Mouse (Mus musculus) NIH3T3 (cell line): ENCODE results near the gene Sh3glb1.

Source experiments
- DNase-seq: peaks from one replicate; pipeline ENCODE4 v3.0.0-alpha.2; 2012; ENCODE audit warnings: low read depth

Gene Sh3glb1

GRCm38 (mm10) chr3:144669944-144670874 lies 49.9 kb downstream of the Sh3glb1 start:
- DNase-seq = no peak

DNA sequence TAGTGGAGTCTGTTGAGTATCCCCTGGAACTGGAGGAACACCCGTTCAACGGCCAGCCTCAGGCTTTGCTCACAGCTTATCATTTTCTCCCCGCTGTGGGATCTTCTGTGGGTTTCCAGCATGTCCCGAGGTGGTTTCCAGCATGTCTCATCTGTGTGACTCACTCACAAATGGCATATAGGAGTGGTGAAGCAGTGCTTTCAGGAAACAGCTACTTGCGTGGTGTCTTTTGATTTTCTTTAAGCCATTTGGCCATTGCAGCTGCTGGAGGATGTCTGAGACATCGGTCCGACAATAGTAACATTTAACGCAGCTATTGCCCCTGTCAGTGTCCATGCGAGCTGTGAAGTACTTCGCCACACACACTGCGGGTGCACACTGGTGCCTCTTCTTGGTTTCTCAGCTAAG lies 50.7 kb downstream of the Sh3glb1 start:
- DNase-seq = peak; percentile 80

GRCm38 (mm10) chr3:144668949-144669348 lies 51.2 kb downstream of the Sh3glb1 start:
- DNase-seq = peak; percentile 29

DNA sequence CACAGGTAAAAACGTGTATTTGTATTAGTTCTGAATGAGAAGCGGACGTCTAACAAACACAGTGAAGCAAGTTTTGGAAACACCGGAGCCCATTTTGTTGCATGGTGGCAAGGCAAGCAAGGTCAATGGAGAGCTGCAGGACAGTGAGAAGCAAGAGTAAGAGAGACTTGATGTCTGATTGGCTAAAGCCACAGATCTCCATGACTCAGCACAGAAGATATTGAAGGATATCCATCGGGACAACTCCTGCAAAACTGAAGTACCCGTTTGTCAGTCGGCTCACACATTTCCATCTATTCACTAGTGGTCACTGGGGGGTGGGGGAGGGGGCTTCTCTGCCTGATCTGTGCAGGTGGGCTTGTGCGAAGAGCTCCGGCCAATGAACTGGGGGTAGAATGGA lies 52.1 kb downstream of the Sh3glb1 start:
- DNase-seq = no peak

GRCm38 (mm10) chr3:144664363-144665299 lies 55.5 kb downstream of the Sh3glb1 start:
- peak; percentile 81 for DNase-seq

- no peak for DNase-seq
Measured at GRCm38 (mm10) chr3:144663415-144664093, 56.6 kb downstream of the Sh3glb1 start.

GRCm38 (mm10) chr3:144662215-144662852 lies 57.8 kb downstream of the Sh3glb1 start:
- DNase-seq = no peak

DNA sequence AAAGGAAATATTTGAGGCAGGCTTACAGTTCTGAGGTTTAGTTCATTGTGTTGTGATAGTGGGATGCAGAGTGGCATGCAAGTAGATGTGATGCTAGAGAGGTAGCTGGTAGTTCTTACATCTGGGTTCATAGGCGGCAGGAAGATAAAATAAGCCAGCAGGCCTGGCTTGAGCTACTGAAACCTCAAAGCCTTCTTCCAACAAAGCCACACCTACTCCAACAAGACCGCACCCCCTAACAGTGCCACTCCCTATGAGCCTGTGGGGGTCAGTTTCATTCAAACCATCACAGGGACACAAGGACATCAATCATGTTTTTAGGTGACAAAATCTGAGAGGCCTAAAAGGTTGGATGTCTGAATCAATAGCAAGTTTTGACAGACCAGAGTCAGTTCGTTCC lies 58.7 kb downstream of the Sh3glb1 start:
- DNase-seq = no peak

GRCm38 (mm10) chr3:144644202-144644601 lies 75.9 kb downstream of the Sh3glb1 start:
- no peak for DNase-seq

GRCm38 (mm10) chr3:144643301-144643871 lies 76.7 kb downstream of the Sh3glb1 start:
- DNase-seq = peak; percentile 70

DNA sequence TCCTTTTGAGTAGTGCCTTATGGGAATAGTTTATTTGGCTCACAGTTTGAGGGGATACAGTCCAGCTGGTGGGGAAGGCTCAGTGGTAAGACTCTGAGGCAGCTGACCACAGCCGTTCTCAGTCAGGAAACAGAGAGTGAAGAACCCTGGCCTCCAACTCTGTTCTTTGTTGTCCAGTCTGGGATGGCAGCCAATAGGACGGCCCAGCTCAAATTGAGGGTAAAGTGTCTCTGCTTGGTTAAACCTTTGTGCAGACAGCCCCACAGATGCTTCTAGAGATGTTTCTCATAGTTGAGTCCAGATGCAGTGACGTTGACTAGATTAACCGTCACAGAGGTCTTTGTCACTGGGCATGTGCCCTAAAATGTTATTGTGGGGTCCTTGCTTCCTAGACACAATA lies 78.0 kb downstream of the Sh3glb1 start:
- no peak for DNase-seq

DNA sequence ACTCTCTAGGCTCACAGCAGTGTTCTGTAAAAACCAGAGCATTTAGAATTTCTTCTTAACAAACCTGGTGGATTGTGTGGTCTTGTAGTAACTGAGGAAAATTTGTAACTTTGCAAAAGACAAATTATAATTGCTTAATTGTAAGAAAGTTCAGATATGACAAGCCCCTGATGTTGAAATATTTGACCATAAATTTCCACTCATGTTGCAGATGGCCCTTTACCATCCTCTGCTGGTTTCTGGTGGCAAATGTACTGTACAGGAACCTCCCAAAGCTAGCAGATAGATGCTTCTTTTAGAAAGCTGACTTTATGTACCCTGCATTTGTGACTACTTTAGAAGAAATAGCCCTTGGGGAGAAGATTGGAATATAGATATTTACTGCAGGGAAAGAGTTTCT lies 80.1 kb downstream of the Sh3glb1 start:
- no peak for DNase-seq

DNA sequence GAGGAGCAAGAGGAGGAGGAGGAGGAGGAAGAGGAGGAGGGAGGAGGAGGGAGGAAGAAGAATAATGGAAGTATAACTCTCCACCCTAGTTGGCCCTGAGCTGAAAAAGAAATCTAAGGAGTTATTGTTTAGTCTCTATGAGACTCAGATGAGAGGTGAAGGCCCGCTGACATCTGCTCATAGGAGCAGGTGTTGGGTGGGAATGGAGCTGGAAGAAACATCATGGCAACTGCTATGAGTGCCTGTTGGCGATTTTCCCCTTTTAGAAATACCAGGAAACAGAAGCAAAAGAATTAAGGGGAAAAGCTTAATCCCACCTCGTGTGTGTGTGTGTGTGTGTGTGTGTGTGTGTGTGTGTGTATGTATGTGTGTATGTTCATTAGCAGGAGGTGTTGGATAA lies 80.7 kb downstream of the Sh3glb1 start:
- DNase-seq = no peak

- no peak for DNase-seq
Measured at GRCm38 (mm10) chr3:144638110-144638509, 82.0 kb downstream of the Sh3glb1 start.

GRCm38 (mm10) chr3:144635236-144635635 lies 84.9 kb downstream of the Sh3glb1 start:
- DNase-seq = no peak
